Mouse (Mus musculus) G1E (cell line): ENCODE data around the gene Spata2l. TPM values are rescaled to one million over a fixed set of nuclear protein-coding genes. Genes with fewer than 3 reads are reported as not detected.
A peak's percentile ranks its signal among the peaks of the same experiment; 100 is the strongest.

ENCODE experiments used
- ATAC-seq: 2 replicates; pipeline ENCODE4 v1.8.0; 2016; ENCODE audit warnings: mild to moderate bottlenecking; ENCODE audit not compliant: insufficient number of reproducible peaks, poor library complexity, low FRiP score, severe bottlenecking; ENCODE audit errors: extremely low read depth
- DNase-seq: peaks from one replicate; pipeline ENCODE4 v3.0.0; 2012; ENCODE audit warnings: low spot score
- H3K27me3 ChIP-seq: 2 replicates; pipeline ENCODE4 v1.6.1; 2012; ENCODE audit warnings: mild to moderate bottlenecking, low read length, inconsistent platforms; ENCODE audit not compliant: insufficient read depth
- H3K36me3 ChIP-seq: replicated peaks from 2 replicates; pipeline ENCODE3; 2012; ENCODE audit warnings: mild to moderate bottlenecking, inconsistent platforms
- H3K4me1 ChIP-seq: 2 replicates; pipeline ENCODE4 v1.6.1; 2012; ENCODE audit warnings: low read depth, low read length, inconsistent platforms, mixed read lengths; ENCODE audit not compliant: insufficient read depth
- H3K4me3 ChIP-seq: 2 replicates; pipeline ENCODE4 v1.5.1; 2012; ENCODE audit warnings: low read depth, mild to moderate bottlenecking, inconsistent platforms, low read length, moderate library complexity, mixed read lengths
- H3K9me3 ChIP-seq: replicated peaks from 2 replicates; pipeline ENCODE4 v1.6.1; 2012; ENCODE audit warnings: inconsistent platforms
- CTCF ChIP-seq: IDR thresholded peaks from 2 replicates; pipeline ENCODE4 v1.5.1; 2012; ENCODE audit warnings: low read depth, low read length, inconsistent platforms, mixed read lengths
- GATA1 ChIP-seq: IDR thresholded peaks from 2 replicates; pipeline ENCODE4 v1.6.1; 2012; ENCODE audit warnings: borderline replicate concordance, low read length, inconsistent platforms, mixed read lengths
- GATA2 ChIP-seq: IDR thresholded peaks from 2 replicates; pipeline ENCODE4 v1.6.1; 2012; ENCODE audit warnings: low read depth, low read length, inconsistent platforms, borderline replicate concordance
- POLR2AphosphoS5 ChIP-seq: IDR thresholded peaks from 2 replicates; pipeline ENCODE4 v1.6.1; 2012; ENCODE audit warnings: low read depth, low read length, inconsistent platforms; ENCODE audit not compliant: insufficient replicate concordance
- TAL1 ChIP-seq: conservative IDR thresholded peaks from 2 replicates; pipeline ENCODE4 v1.6.1; 2012; ENCODE audit warnings: low read depth, low read length, inconsistent platforms, mixed read lengths
- polyA plus RNA-seq: library from polyadenylated mRNA; stranded (reverse); fragments of >175 nt; gene quantifications from 2 replicates; pipeline ENCODE4 v1.2.3, GENCODE M21; 2012
- total RNA-seq, 2 experiments: library from RNA; stranded (forward) in 1 of 2; stranded (reverse) in 1 of 2; fragments of 200-1000 nt in 1 of 2; fragments of >200 nt in 1 of 2; fragmentation: Nextera tagmentation in 1 of 2; gene quantifications; 2 replicates each; pipeline ENCODE4 v1.2.3; 2014 to 2017

Spata2l gene
- total and polyA plus RNA-seq, 3 experiments, result 2.2 to 6.8 (median 5.7) TPM

DNA sequence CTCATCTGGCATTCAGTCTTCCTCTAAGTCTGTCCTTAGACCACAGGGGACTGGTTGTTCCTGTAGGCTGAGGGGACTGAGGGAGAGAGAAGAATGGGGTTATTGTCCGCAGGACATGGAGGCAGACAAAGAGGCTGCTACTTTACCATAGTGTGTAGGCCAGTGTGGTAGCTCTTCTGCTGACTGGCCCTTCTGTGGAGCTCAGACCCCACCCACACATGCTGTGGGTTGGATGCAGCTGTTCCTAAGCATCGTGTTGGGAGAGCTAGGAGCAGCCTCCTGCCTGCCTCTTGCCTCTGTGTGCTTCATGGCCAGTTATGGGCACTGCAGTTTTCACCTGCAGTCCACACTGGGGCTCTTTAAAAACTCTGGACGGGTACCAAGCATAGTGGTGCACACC, 21.1 kb upstream of the Spata2l start:
- ATAC-seq (no peak), DNase-seq (no peak)
- Histone ChIP-seq H3K9me3 (no peaks in the 10 kb centered on the region), H3K36me3 (peaks cover 69% of the 10 kb centered on the region), H3K4me3 (no peak overlapping the region), H3K27me3 (no peaks in the 10 kb centered on the region), H3K4me1 (peaks cover 38% of the 10 kb centered on the region)
- TF ChIP-seq TAL1, result no peak
- no peak for TF ChIP-seq GATA2
- no peak for TF ChIP-seq POLR2AphosphoS5
- no peak for TF ChIP-seq GATA1
- TF ChIP-seq CTCF, result no peak

GRCm38 (mm10) chr8:123255170-123255569, 19.1 kb upstream of the Spata2l start:
- ATAC-seq (no peak), DNase-seq (peak; percentile 43)
- Histone ChIP-seq H3K9me3 (no peaks in the 10 kb centered on the region), H3K36me3 (peaks cover 75% of the 10 kb centered on the region), H3K4me1 (peaks cover 39% of the 10 kb centered on the region), H3K4me3 (peak overlapping the region; percentile 88), H3K27me3 (no peaks in the 10 kb centered on the region)
- TF ChIP-seq GATA2, result no peak
- no peak for TF ChIP-seq GATA1
- no peak for TF ChIP-seq POLR2AphosphoS5
- no peak for TF ChIP-seq CTCF
- TF ChIP-seq TAL1, result no peak

DNA sequence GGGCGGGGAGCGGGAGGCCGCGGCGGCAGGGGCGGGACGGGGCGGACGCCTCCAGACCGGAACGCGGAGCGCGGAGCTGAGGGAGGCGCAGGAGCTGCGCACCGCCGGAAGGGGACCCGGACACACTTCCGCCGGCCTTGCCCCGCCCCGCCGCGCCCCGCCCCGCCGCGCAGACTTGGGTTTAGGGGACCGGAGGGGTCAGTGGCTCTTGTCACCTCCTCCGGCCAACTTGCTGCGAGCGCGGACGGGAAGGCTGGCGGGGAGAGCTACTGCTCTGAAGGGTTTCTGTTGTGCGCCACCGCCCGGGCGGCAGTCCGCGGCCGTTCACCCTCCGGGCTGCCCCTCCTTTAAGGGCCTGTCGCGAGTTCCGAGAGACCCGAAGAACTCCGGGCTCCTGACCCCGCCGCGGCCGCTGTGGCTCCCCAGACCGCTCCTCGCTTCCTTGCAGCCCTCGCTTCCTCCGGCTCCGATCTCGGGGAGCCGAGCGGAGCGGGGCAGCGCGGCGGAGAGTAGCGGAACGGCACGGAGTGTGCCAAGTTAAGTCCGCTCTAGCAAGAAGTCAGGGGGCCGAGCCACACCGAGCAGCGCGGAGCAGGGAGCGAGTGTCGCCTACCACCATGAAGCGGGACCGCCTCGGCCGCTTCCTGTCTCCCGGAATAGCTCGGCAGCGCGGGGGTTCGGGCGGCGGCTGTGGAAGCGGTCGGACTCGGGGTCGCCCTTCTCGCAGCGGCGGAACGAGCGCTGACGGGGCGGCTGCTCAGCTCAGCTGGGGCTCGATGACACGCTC, 18.3 kb upstream of the Spata2l start, which contains the start of the genes Zfp276 and Vps9d1:
Gene Zfp276, plus strand, starts transcription at position 97 of the 787 bp plus-strand sequence.
Gene Vps9d1, minus strand, starts transcription at position 250 of the 787 bp plus-strand sequence.
- H3K9me3 ChIP-seq, result no peaks in the 10 kb centered on the region
- TF ChIP-seq GATA1 (no peak), GATA2 (no peak), TAL1 (no peak), CTCF (no peak), POLR2AphosphoS5 (no peak)
- ATAC-seq, result peak; percentile 73
- peak; percentile 83 for DNase-seq
- H3K4me1 ChIP-seq, result peaks cover 39% of the 10 kb centered on the region
- no peaks in the 10 kb centered on the region for H3K27me3 ChIP-seq
- H3K36me3 ChIP-seq, result peaks cover 72% of the 10 kb centered on the region
- H3K4me3 ChIP-seq, result peak within 1 kb of the TSS; percentile 88

DNA sequence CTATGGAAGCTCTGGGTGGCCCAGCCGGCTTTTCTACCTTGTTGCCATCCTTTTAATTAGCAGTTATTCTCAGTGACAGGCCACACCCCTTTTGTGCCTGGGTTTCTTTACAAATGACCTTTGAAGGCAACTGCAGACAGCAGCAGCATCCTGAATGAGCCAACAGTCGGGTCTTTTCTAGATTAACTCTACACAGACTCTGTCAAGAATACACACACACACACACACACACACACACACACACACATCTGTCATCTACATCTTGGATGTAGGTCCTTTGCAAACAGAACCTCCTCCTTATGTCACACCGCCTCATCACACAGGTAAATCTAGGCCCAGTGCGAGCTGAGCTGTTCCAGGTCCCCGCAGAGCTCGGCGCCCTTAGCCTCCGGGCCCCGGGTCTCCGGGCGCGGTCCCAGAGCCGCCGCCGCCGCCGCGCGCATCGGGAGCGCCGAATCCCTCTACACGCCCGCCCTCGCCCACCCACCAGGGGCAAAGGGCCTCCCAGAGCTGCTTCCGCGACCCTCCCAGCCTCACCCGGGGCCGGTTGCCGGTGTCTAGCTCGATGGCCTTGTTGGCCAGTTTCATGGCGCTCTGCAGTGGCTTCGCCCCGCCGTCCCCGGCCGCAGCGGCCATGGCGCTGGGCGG, 17.5 kb upstream of the Spata2l start:
- Histone ChIP-seq H3K27me3 (no peaks in the 10 kb centered on the region), H3K9me3 (no peaks in the 10 kb centered on the region), H3K36me3 (peaks cover 72% of the 10 kb centered on the region), H3K4me3 (peak overlapping the region; percentile 88), H3K4me1 (peaks cover 39% of the 10 kb centered on the region)
- no peak for ATAC-seq
- TF ChIP-seq GATA2 (no peak), POLR2AphosphoS5 (no peak)
- DNase-seq, result peak; percentile 47

- no peak for ATAC-seq
- H3K4me1 ChIP-seq, result peaks cover 39% of the 10 kb centered on the region
These were observed 16.9 kb upstream of the Spata2l start for GRCm38 (mm10) chr8:123252925-123253324.

GRCm38 (mm10) chr8:123250940-123251339, 14.9 kb upstream of the Spata2l start:
- Histone ChIP-seq H3K4me3 (no peak overlapping the region), H3K4me1 (peaks cover 26% of the 10 kb centered on the region), H3K27me3 (no peaks in the 10 kb centered on the region), H3K9me3 (no peaks in the 10 kb centered on the region), H3K36me3 (peaks cover 72% of the 10 kb centered on the region)
- no peak for ATAC-seq
- TF ChIP-seq POLR2AphosphoS5 (no peak), CTCF (no peak), GATA1 (no peak), GATA2 (no peak), TAL1 (no peak)
- no peak for DNase-seq

More at GRCm38 (mm10) chr8:123252925-123253324, 16.9 kb upstream of the Spata2l start:
- TF ChIP-seq CTCF, result no peak
- TF ChIP-seq POLR2AphosphoS5, result no peak
- no peak for TF ChIP-seq GATA2
- no peak for TF ChIP-seq TAL1
- no peak for TF ChIP-seq GATA1
- Histone ChIP-seq H3K9me3 (no peaks in the 10 kb centered on the region), H3K4me3 (peak overlapping the region; percentile 88; the same call in 1 of the 2 replicates), H3K36me3 (peaks cover 72% of the 10 kb centered on the region), H3K27me3 (no peaks in the 10 kb centered on the region)
- DNase-seq, result no peak
